Mouse (Mus musculus) megakaryocyte, embryonic 14.5 days (primary cell): ENCODE data around the gene Fam227a. TPM values are rescaled to one million over a fixed set of nuclear protein-coding genes. Genes with fewer than 3 reads are reported as not detected.

Source experiments
- H3K27me3 ChIP-seq: replicated peaks from 2 replicates; pipeline ENCODE3; 2012; ENCODE audit warnings: inconsistent platforms
- H3K36me3 ChIP-seq: replicated peaks from 2 replicates; pipeline ENCODE3; 2012; ENCODE audit warnings: low read length, inconsistent platforms, mixed read lengths
- H3K4me1 ChIP-seq: 2 replicates; pipeline ENCODE4 v1.6.1; 2012; ENCODE audit warnings: inconsistent platforms
- H3K4me3 ChIP-seq: replicated peaks from 2 replicates; pipeline ENCODE3; 2012; ENCODE audit warnings: moderate library complexity, mild to moderate bottlenecking, inconsistent platforms
- H3K9me3 ChIP-seq: 2 replicates; pipeline ENCODE4 v1.6.1; 2012; ENCODE audit warnings: inconsistent platforms
- FLI1 ChIP-seq: IDR thresholded peaks from 2 replicates; pipeline ENCODE4 v1.6.1; 2012; ENCODE audit warnings: low read length, inconsistent platforms, mixed read lengths
- GATA1 ChIP-seq: IDR thresholded peaks from 3 replicates; pipeline ENCODE4 v1.6.1; 2012; ENCODE audit warnings: mixed read lengths, low read length, inconsistent platforms, borderline replicate concordance
- polyA plus RNA-seq: library from polyadenylated mRNA; stranded (reverse); fragments of >175 nt; gene quantifications from 2 replicates; pipeline ENCODE4 v1.2.3, GENCODE M21; 2012; ENCODE audit warnings: low replicate concordance; ENCODE audit not compliant: insufficient read depth

Gene Fam227a
- polyA plus RNA-seq, 1 experiment: 0.38 TPM

- Histone ChIP-seq H3K4me3 (no peak overlapping the region), H3K9me3 (0 out of 2 replicates have a peak, but pooled peaks cover 4% of the 10 kb centered on the region), H3K36me3 (no peaks in the 10 kb centered on the region), H3K4me1 (peaks cover 15% of the 10 kb centered on the region; the same call in 1 of the 2 replicates), H3K27me3 (peaks cover 2% of the 10 kb centered on the region)
- TF ChIP-seq GATA1: no peak
- no peak for TF ChIP-seq FLI1
Measured at GRCm38 (mm10) chr15:79577671-79578426, 80.9 kb downstream of the Fam227a start.

GRCm38 (mm10) chr15:79576947-79577346 lies 81.8 kb downstream of the Fam227a start:
- Histone ChIP-seq H3K36me3 (no peaks in the 10 kb centered on the region), H3K4me3 (no peak overlapping the region), H3K9me3 (0 out of 2 replicates have a peak, but pooled peaks cover 4% of the 10 kb centered on the region), H3K27me3 (peaks cover 2% of the 10 kb centered on the region), H3K4me1 (peaks cover 15% of the 10 kb centered on the region; the same call in 1 of the 2 replicates)
- TF ChIP-seq FLI1 (no peak), GATA1 (no peak)

GRCm38 (mm10) chr15:79575543-79576222 lies 83.1 kb downstream of the Fam227a start:
- peaks cover 15% of the 10 kb centered on the region; the same call in 1 of the 2 replicates for H3K4me1 ChIP-seq
- no peak overlapping the region for H3K4me3 ChIP-seq
- H3K36me3 ChIP-seq: no peaks in the 10 kb centered on the region
- TF ChIP-seq FLI1 (no peak), GATA1 (no peak)
- H3K9me3 ChIP-seq: no peaks in the 10 kb centered on the region
- H3K27me3 ChIP-seq: peaks cover 3% of the 10 kb centered on the region

- 0 out of 2 replicates have a peak, but pooled peaks cover 2% of the 10 kb centered on the region for H3K9me3 ChIP-seq
Measured at GRCm38 (mm10) chr15:79562417-79562816, 96.3 kb downstream of the Fam227a start.

GRCm38 (mm10) chr15:79559649-79560048 lies 99.1 kb downstream of the Fam227a start:
- Histone ChIP-seq H3K9me3 (0 out of 2 replicates have a peak, but pooled peaks cover 2% of the 10 kb centered on the region), H3K36me3 (no peaks in the 10 kb centered on the region), H3K27me3 (peaks cover 24% of the 10 kb centered on the region), H3K4me1 (peaks cover 19% of the 10 kb centered on the region), H3K4me3 (no peak overlapping the region)
- TF ChIP-seq GATA1 (no peak), FLI1 (no peak)

More at GRCm38 (mm10) chr15:79562417-79562816, 96.3 kb downstream of the Fam227a start:
- no peak overlapping the region for H3K4me3 ChIP-seq
- H3K27me3 ChIP-seq: peaks cover 29% of the 10 kb centered on the region
- TF ChIP-seq FLI1: no peak
- TF ChIP-seq GATA1: no peak
- H3K4me1 ChIP-seq: peaks cover 19% of the 10 kb centered on the region
- H3K36me3 ChIP-seq: no peaks in the 10 kb centered on the region

Other genes starting within 250 kb of the Fam227a start
- gene Csnk1e, start 203.4 kb downstream of the Fam227a start, polyA plus RNA-seq: 77.4 and 115 TPM in 2 replicates
- not detected in 2 replicates for gene Kcnj4, start 153.7 kb downstream of the Fam227a start, polyA plus RNA-seq
- gene Kdelr3, start 142.5 kb downstream of the Fam227a start, polyA plus RNA-seq: not detected in 2 replicates
- gene Ddx17, start 112.2 kb downstream of the Fam227a start, polyA plus RNA-seq: 12.7 and 14.2 TPM in 2 replicates
- not detected in 2 replicates for gene Dmc1, start 53.8 kb downstream of the Fam227a start, polyA plus RNA-seq
- gene Cby1, start 243 bp upstream of the Fam227a start, polyA plus RNA-seq: 122 and 127 TPM in 2 replicates
- gene Tomm22, start 11.9 kb upstream of the Fam227a start, polyA plus RNA-seq: 60.9 and 120 TPM in 2 replicates
- gene Josd1, start 29.0 kb upstream of the Fam227a start, polyA plus RNA-seq: 5.4 and 16.7 TPM in 2 replicates
- gene Gtpbp1, start 31.9 kb upstream of the Fam227a start, polyA plus RNA-seq: 42.4 and 70.4 TPM in 2 replicates
- 27.2 and 34.9 TPM in 2 replicates for gene Sun2, start 83.6 kb upstream of the Fam227a start, polyA plus RNA-seq
- gene Dnal4, start 118.9 kb upstream of the Fam227a start, polyA plus RNA-seq: 23.4 and 30.0 TPM in 2 replicates
- gene Nptxr, start 145.8 kb upstream of the Fam227a start, polyA plus RNA-seq: 0.03 TPM in 1 of 2 replicates, not detected in the other
- gene Npcd, start 175.3 kb upstream of the Fam227a start, polyA plus RNA-seq: 0.09 TPM in 1 of 2 replicates, not detected in the other
- 17.1 and 24.0 TPM in 2 replicates for gene Cbx6, start 175.7 kb upstream of the Fam227a start, polyA plus RNA-seq
- 0.81 and 1.1 TPM in 2 replicates for gene Apobec3, start 232.7 kb upstream of the Fam227a start, polyA plus RNA-seq